Comparison of ENCODE assay signal across 22 mouse cellular contexts in the genomic region with DNA sequence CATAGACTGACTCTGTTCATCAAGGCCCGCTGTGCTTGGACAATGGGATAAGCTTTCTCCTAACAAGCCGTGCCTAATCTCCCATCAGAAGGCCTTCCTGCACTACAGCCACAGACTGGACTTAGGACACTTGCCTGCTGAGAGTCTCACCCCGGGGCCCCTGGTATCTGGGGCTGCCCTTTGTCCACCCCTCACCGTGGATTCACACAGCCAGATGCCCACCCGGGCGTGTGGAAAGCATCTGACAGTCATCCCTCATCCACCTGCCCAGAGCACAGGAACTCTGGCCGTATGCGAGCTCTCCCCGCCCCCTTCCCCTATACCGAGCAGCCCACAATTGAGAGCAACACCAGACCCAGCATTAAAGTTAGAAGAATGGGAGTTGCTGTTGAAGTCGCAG. TPM values are rescaled to one million over a fixed set of nuclear protein-coding genes. Genes with fewer than 3 reads are reported as not detected.
A peak's percentile ranks its signal among the peaks of the same experiment; 100 is the strongest.
DNase-seq lines count a peak whose midpoint lies in the region; ATAC-seq and TF ChIP-seq lines count a peak whose summit lies in the region.
"Had no signal": no experiment of that assay in that cellular context is flagged by ENCODE, and none has a peak within 500 bp of the region (broad histone marks: within the 10 kb centered on the region; RNA-seq: fewer than 3 reads in every experiment).

No protein-coding gene starts in this region.

- peak; percentile 25 for DNase-seq in hindbrain, embryonic 10.5 days (ENCODE audit: low spot score)
- DNase-seq in hindbrain, postnatal 0 days (ENCODE audit: low spot score), result no peak
- no peak for DNase-seq in midbrain, postnatal 0 days (ENCODE audit: low spot score)
- DNase-seq in retina, postnatal 1 day, result peak; percentile 8
- no peak for DNase-seq in retina, embryonic 14.5 days (ENCODE audit: low spot score)
- DNase-seq in mesoderm, embryonic 11.5 days (ENCODE audit: low read depth, low spot score), result peak; percentile 3
- no peak for DNase-seq in kidney, postnatal 25 days
- DNase-seq: adrenal gland, adult 8-10 months; adrenal gland, postnatal 36 days; cerebellum, adult 2 months; forebrain, postnatal 0 days; gastrocnemius, postnatal 14 days; heart, adult 2 months; heart, postnatal 14 days had no signal

- no peaks in the 10 kb centered on the region; the same call in 1 of the 2 replicates for H3K4me1 ChIP-seq in hindbrain, embryonic 10.5 days (replicated peaks)
- H3K4me1 ChIP-seq in hindbrain, postnatal 0 days (ENCODE audit: insufficient read depth, low read length), result no peaks in the 10 kb centered on the region
- no peaks in the 10 kb centered on the region for H3K4me1 ChIP-seq in midbrain, embryonic 12.5 days
- H3K4me1 ChIP-seq in midbrain, postnatal 0 days (ENCODE audit: insufficient read depth, low read length), result no peaks in the 10 kb centered on the region
- H3K4me1 ChIP-seq: embryonic facial prominence, embryonic 10.5 days; heart, embryonic 15.5 days had no signal

- WGBS in hindbrain, embryonic 10.5 days, result 59% methylated on average over 11 of the region's 11 CpGs
- 58% methylated on average over 11 of the region's 11 CpGs for WGBS in hindbrain, postnatal 0 days
- 40% methylated on average over 11 of the region's 11 CpGs for WGBS in midbrain, embryonic 12.5 days
- WGBS in midbrain, postnatal 0 days, result 42% methylated on average over 11 of the region's 11 CpGs

- H3K36me3 ChIP-seq in hindbrain, embryonic 10.5 days, result no peaks in the 10 kb centered on the region
- no peaks in the 10 kb centered on the region for H3K36me3 ChIP-seq in hindbrain, postnatal 0 days (ENCODE audit: insufficient read depth, low read length)
- no peaks in the 10 kb centered on the region for H3K36me3 ChIP-seq in midbrain, embryonic 12.5 days
- H3K36me3 ChIP-seq in midbrain, postnatal 0 days (ENCODE audit: insufficient read depth, low read length), result no peaks in the 10 kb centered on the region
- H3K36me3 ChIP-seq: embryonic facial prominence, embryonic 10.5 days; heart, embryonic 15.5 days had no signal

- no peak overlapping the region for H3K4me3 ChIP-seq in hindbrain, embryonic 10.5 days
- no peak overlapping the region for H3K4me3 ChIP-seq in hindbrain, postnatal 0 days (ENCODE audit: low read length)
- no peak overlapping the region for H3K4me3 ChIP-seq in midbrain, embryonic 12.5 days
- H3K4me3 ChIP-seq in midbrain, postnatal 0 days (ENCODE audit: low read depth, low read length), result no peak overlapping the region
- H3K4me3 ChIP-seq: embryonic facial prominence, embryonic 10.5 days; heart, adult 2 months; heart, embryonic 15.5 days had no signal

- no peak overlapping the region for H3K9ac ChIP-seq in hindbrain, postnatal 0 days (replicated peaks; ENCODE audit: low read length)
- H3K9ac ChIP-seq in midbrain, embryonic 12.5 days (replicated peaks), result no peak overlapping the region
- no peak overlapping the region for H3K9ac ChIP-seq in midbrain, postnatal 0 days (replicated peaks; ENCODE audit: low read length, poor library complexity, severe bottlenecking)
- H3K9ac ChIP-seq: forebrain, postnatal 0 days; heart, embryonic 15.5 days had no signal

- H3K27ac ChIP-seq in hindbrain, embryonic 10.5 days, result no peak overlapping the region
- no peak overlapping the region for H3K27ac ChIP-seq in hindbrain, postnatal 0 days
- H3K27ac ChIP-seq in midbrain, embryonic 12.5 days (replicated peaks), result no peak overlapping the region
- no peak overlapping the region for H3K27ac ChIP-seq in midbrain, postnatal 0 days (ENCODE audit: low read depth, low read length)
- H3K27ac ChIP-seq: embryonic facial prominence, embryonic 10.5 days; heart, adult 2 months; heart, embryonic 15.5 days had no signal

- ATAC-seq in hindbrain, postnatal 0 days, result no peak
- peak; percentile 92 for ATAC-seq in midbrain, embryonic 12.5 days (ENCODE audit: low FRiP score, low read depth)
- ATAC-seq in midbrain, postnatal 0 days (ENCODE audit: low FRiP score), result no peak
- ATAC-seq: forebrain, postnatal 0 days; hindbrain, embryonic 16.5 days had no signal

- no peak for TF ChIP-seq CTCF in hindbrain, postnatal 0 days (IDR thresholded peaks at IDR 0.05; ENCODE audit: low read depth)
- TF ChIP-seq CTCF in midbrain, postnatal 0 days (IDR thresholded peaks at IDR 0.05), result no peak

- no peaks in the 10 kb centered on the region for H3K9me3 ChIP-seq in hindbrain, embryonic 10.5 days
- no peaks in the 10 kb centered on the region for H3K9me3 ChIP-seq in hindbrain, postnatal 0 days (ENCODE audit: low read length)
- H3K9me3 ChIP-seq in midbrain, embryonic 12.5 days, result no peaks in the 10 kb centered on the region
- no peaks in the 10 kb centered on the region for H3K9me3 ChIP-seq in midbrain, postnatal 0 days (ENCODE audit: low read length)
- H3K9me3 ChIP-seq: embryonic facial prominence, embryonic 10.5 days; heart, embryonic 15.5 days had no signal

- peaks cover 10% of the 10 kb centered on the region for H3K27me3 ChIP-seq in hindbrain, embryonic 10.5 days (ENCODE audit: insufficient read depth, poor library complexity, severe bottlenecking)
- no peaks in the 10 kb centered on the region for H3K27me3 ChIP-seq in hindbrain, postnatal 0 days (ENCODE audit: insufficient read depth, low read length)
- peaks cover 16% of the 10 kb centered on the region for H3K27me3 ChIP-seq in midbrain, embryonic 12.5 days
- H3K27me3 ChIP-seq in midbrain, postnatal 0 days (ENCODE audit: insufficient read depth, low read length), result no peaks in the 10 kb centered on the region
- H3K27me3 ChIP-seq: heart, embryonic 15.5 days had no signal

- no peak overlapping the region for H3K4me2 ChIP-seq in hindbrain, postnatal 0 days (ENCODE audit: low read depth, low read length)
- no peak overlapping the region for H3K4me2 ChIP-seq in midbrain, embryonic 12.5 days (replicated peaks)
- no peak overlapping the region for H3K4me2 ChIP-seq in midbrain, postnatal 0 days (ENCODE audit: low read depth, low read length, poor library complexity, severe bottlenecking)
- H3K4me2 ChIP-seq: heart, embryonic 11.5 days; heart, embryonic 15.5 days had no signal

RNA-seq across cellular contexts. Expression of a gene that starts 1.0 kb away (rescaled TPM):
- 0.34 and 0.92 TPM in 2 replicates for polyA plus RNA-seq in hindbrain, embryonic 10.5 days (2016; fragmentation: Nextera tagmentation; extraction: Ambion mirVana)
- not detected in 2 replicates for total RNA-seq in hindbrain, postnatal 0 days (2014; rRNA removed)
- polyA plus RNA-seq in hindbrain, postnatal 0 days (2015; fragmentation: Nextera tagmentation; extraction: Ambion mirVana), result not detected in 2 replicates
- polyA plus RNA-seq in midbrain, embryonic 12.5 days (2016; fragmentation: Nextera tagmentation; extraction: Ambion mirVana), result not detected in 2 replicates
- total RNA-seq in midbrain, postnatal 0 days (2014; rRNA removed), result not detected in 2 replicates
- polyA plus RNA-seq in midbrain, postnatal 0 days (2015; fragmentation: Nextera tagmentation; extraction: Ambion mirVana), result not detected in 2 replicates
- total RNA-seq: adrenal gland, adult 8-10 months; adrenal gland, postnatal 36 days; ES-E14; forebrain, postnatal 0 days; gastrocnemius, postnatal 14 days; heart, adult 2 months; heart, postnatal 14 days; hematopoietic stem cell, adult 5-6 weeks had no signal
- polyA plus RNA-seq: cerebellum, adult 2 months; forebrain, postnatal 0 days; gonadal fat pad, adult 2 months; heart, adult 2 months; heart, embryonic 11.5 days; heart, embryonic 15.5 days; hindbrain, embryonic 16.5 days had no signal

Comparison
In these comparisons a context has a peak if more than half of its experiments do, and no peak if none do; other contexts are left out.
1. DNase-seq: peak in hindbrain, embryonic 10.5 days (single experiment), retina, postnatal 1 day (single experiment) and mesoderm, embryonic 11.5 days (single experiment); none in hindbrain, postnatal 0 days (single experiment), midbrain, postnatal 0 days (single experiment), retina, embryonic 14.5 days (single experiment) and kidney, postnatal 25 days (0 of 2).